Mouse (Mus musculus) lung, embryonic 15.5 days (tissue): ENCODE results near the gene Sulf2. TPM values are rescaled to one million over a fixed set of nuclear protein-coding genes. Genes with fewer than 3 reads are reported as not detected.

ENCODE experiments used
- ATAC-seq: fragments of 200-750 bp; cut with Nextera tagmentation; 2 replicates; pipeline ENCODE4 v1.8.0; 2017; ENCODE audit warnings: moderate number of reproducible peaks, borderline replicate concordance; ENCODE audit not compliant: low FRiP score, low TSS enrichment; ENCODE audit errors: extremely low read depth
- H3K27ac ChIP-seq: fragments of 300-500 bp; sonication (generic); 2 replicates; pipeline ENCODE4 v1.5.1; 2015; ENCODE audit warnings: moderate library complexity, mild to moderate bottlenecking, inconsistent platforms
- H3K27me3 ChIP-seq: fragments of 300-500 bp; sonication (generic); 2 replicates; pipeline ENCODE4 v1.6.1; 2015; ENCODE audit warnings: inconsistent platforms
- H3K36me3 ChIP-seq: fragments of 300-500 bp; sonication (generic); 2 replicates; pipeline ENCODE4 v1.6.1; 2015; ENCODE audit warnings: inconsistent platforms
- H3K4me1 ChIP-seq: fragments of 300-500 bp; sonication (generic); 2 replicates; pipeline ENCODE4 v1.6.1; 2015; ENCODE audit warnings: inconsistent platforms
- H3K4me2 ChIP-seq: fragments of 300-500 bp; sonication (generic); 2 replicates; pipeline ENCODE4 v1.6.1; 2015; ENCODE audit warnings: inconsistent platforms, mild to moderate bottlenecking, moderate library complexity
- H3K4me3 ChIP-seq: fragments of 300-500 bp; sonication (generic); 2 replicates; pipeline ENCODE4 v1.5.1; 2015; ENCODE audit warnings: mild to moderate bottlenecking, inconsistent platforms
- H3K9ac ChIP-seq: fragments of 300-500 bp; sonication (generic); 2 replicates; pipeline ENCODE4 v1.6.1; 2015; ENCODE audit warnings: inconsistent platforms
- H3K9me3 ChIP-seq: fragments of 300-500 bp; sonication (generic); 2 replicates; pipeline ENCODE4 v1.6.1; 2016; ENCODE audit warnings: inconsistent platforms
- WGBS: fragments of 180-500 bp; shearing (Covaris S2); methylation state at CpG from one replicate; pipeline ENCODE4 v1.1.7; 2015; 5-methylcytosine and 5-hydroxymethylcytosine counted together
- polyA plus RNA-seq: library from polyadenylated mRNA; unstranded; fragments of >200 nt; fragmentation: Nextera tagmentation; extraction: Ambion mirVana; gene quantifications from 2 replicates; pipeline ENCODE4 v1.2.1, GENCODE M21; 2015

Gene Sulf2
- polyA plus RNA-seq, 1 experiment from 2014 or later = 40.2 TPM

DNA sequence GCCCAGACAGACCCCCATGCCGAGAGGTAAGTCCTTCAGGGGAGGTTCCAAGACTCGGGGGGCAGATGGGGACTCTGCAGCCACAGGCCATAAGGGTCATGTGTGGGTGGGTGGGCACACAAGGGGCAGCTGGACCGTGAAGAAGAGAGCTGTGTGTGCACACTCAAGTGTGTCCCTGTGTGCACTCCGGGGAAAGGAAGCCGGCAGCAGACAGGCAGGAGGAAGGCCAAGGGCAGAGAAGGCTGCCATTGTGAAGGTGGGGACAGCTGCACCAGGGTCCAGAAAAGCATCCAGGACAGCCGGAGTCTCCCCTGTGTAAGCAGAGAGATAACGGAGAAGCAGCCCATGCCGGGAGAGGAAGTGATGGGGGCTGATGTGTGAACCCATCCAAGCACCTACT, 44.7 kb downstream of the Sulf2 start:
- ATAC-seq = no peak
- H3K36me3 ChIP-seq = no peaks in the 10 kb centered on the region
- H3K4me2 ChIP-seq = no peak overlapping the region

DNA sequence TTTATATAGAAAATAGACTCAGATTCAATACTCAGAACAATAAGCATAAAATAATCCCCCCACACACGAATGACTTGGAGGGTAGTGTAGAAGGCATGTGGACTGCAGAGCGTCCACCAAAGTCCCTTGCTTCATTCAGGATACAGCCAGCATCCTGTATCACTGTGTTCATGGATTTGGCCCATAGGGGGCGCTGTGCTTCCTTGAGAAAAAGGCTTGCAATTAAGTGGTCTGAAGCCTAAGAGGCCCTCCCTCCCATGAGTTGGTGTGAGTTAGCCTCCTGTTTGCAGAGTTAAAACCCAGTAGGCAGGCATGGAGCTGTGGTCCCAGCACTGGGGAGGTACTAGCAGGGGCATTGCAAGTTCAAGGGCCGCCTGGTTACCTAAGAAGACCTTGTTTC, 47.1 kb downstream of the Sulf2 start:
- Histone ChIP-seq H3K27ac (no peak overlapping the region), H3K9me3 (no peaks in the 10 kb centered on the region), H3K4me2 (no peak overlapping the region), H3K27me3 (peaks cover 6% of the 10 kb centered on the region; the same call in 1 of the 2 replicates), H3K9ac (no peak overlapping the region), H3K36me3 (no peaks in the 10 kb centered on the region), H3K4me3 (no peak overlapping the region), H3K4me1 (peaks cover 6% of the 10 kb centered on the region; the same call in 1 of the 2 replicates)
- WGBS = 22% methylated on average over 4 of the region's 4 CpGs
- ATAC-seq = no peak

More for the DNA sequence above, 44.7 kb downstream of the Sulf2 start:
- H3K4me1 ChIP-seq = peaks cover 5% of the 10 kb centered on the region
- H3K9me3 ChIP-seq = no peaks in the 10 kb centered on the region
- 71% methylated on average over 8 of the region's 8 CpGs for WGBS
- no peak overlapping the region for H3K4me3 ChIP-seq
- H3K9ac ChIP-seq = no peak overlapping the region
- no peak overlapping the region for H3K27ac ChIP-seq
- H3K27me3 ChIP-seq = peaks cover 6% of the 10 kb centered on the region; the same call in 1 of the 2 replicates

DNA sequence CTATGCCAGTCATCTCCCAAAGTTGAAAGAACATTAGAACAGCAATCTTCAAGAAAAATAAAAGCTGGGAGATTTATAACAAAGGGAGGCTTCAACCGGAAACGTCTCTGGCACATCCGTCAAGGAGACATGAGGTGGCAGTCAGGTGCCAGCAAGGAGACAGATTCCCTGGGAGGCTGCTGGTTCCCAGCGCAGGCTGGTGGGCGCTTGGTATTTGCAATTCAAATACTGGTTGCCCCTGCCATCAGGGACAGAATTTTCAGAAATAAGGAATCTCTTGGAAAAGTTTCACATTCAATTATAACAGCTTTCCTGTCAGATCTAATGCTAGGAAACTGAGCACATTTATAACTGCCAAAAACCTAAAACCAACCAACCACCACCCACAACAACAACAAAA, 47.6 kb downstream of the Sulf2 start:
- Histone ChIP-seq H3K4me1 (peaks cover 6% of the 10 kb centered on the region; the same call in 1 of the 2 replicates), H3K4me2 (no peak overlapping the region), H3K27ac (no peak overlapping the region), H3K4me3 (no peak overlapping the region), H3K36me3 (no peaks in the 10 kb centered on the region), H3K9ac (no peak overlapping the region), H3K27me3 (peaks cover 6% of the 10 kb centered on the region; the same call in 1 of the 2 replicates), H3K9me3 (no peaks in the 10 kb centered on the region)
- WGBS = 81% methylated on average over 5 of the region's 5 CpGs
- no peak for ATAC-seq

DNA sequence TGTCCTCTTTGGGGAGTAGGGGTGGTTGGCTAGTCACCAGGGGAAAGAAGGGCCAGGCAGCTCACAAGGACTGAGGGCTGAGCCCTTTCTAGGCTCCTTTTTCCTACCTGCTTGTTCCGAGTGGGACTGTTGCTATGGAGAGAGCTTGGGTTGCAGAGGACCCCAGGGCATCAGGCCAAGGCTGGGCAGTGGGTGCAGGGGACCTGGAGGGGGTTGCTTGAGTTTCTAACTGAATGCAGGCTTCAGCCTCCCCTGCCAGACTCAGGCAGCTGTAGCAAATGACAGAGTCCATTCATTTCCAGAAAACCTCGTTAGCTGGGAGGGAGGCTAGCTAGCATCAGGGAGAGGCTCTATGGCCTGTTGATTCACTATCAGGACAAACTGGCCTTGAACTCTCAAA, 48.8 kb downstream of the Sulf2 start:
- no peak for ATAC-seq
- Histone ChIP-seq H3K36me3 (no peaks in the 10 kb centered on the region), H3K4me1 (peaks cover 3% of the 10 kb centered on the region; the same call in 1 of the 2 replicates), H3K27ac (no peak overlapping the region), H3K4me2 (no peak overlapping the region), H3K27me3 (peaks cover 6% of the 10 kb centered on the region; the same call in 1 of the 2 replicates), H3K9me3 (no peaks in the 10 kb centered on the region), H3K9ac (no peak overlapping the region), H3K4me3 (no peak overlapping the region)
- WGBS = 73% methylated on average over 2 of the region's 2 CpGs

- ATAC-seq = no peak
- H3K4me2 ChIP-seq = no peak overlapping the region
- H3K36me3 ChIP-seq = no peaks in the 10 kb centered on the region
- no peak overlapping the region for H3K4me3 ChIP-seq
- H3K9ac ChIP-seq = no peak overlapping the region
- peaks cover 3% of the 10 kb centered on the region; the same call in 1 of the 2 replicates for H3K4me1 ChIP-seq
- H3K27me3 ChIP-seq = peaks cover 6% of the 10 kb centered on the region; the same call in 1 of the 2 replicates
- no peaks in the 10 kb centered on the region for H3K9me3 ChIP-seq
- 68% methylated on average over 9 of the region's 9 CpGs for WGBS
- H3K27ac ChIP-seq = peak overlapping the region; percentile 10; the same call in 1 of the 2 replicates
These were observed 49.6 kb downstream of the Sulf2 start for GRCm38 (mm10) chr2:166105911-166106310.

GRCm38 (mm10) chr2:166102893-166103292, 52.6 kb downstream of the Sulf2 start:
- Histone ChIP-seq H3K4me2 (no peak overlapping the region), H3K9ac (no peak overlapping the region), H3K27ac (no peak overlapping the region), H3K4me3 (no peak overlapping the region), H3K27me3 (peaks cover 6% of the 10 kb centered on the region; the same call in 1 of the 2 replicates), H3K4me1 (peaks cover 3% of the 10 kb centered on the region; the same call in 1 of the 2 replicates), H3K9me3 (no peaks in the 10 kb centered on the region), H3K36me3 (no peaks in the 10 kb centered on the region)
- no peak for ATAC-seq
- 64% methylated on average over 7 of the region's 7 CpGs for WGBS

DNA sequence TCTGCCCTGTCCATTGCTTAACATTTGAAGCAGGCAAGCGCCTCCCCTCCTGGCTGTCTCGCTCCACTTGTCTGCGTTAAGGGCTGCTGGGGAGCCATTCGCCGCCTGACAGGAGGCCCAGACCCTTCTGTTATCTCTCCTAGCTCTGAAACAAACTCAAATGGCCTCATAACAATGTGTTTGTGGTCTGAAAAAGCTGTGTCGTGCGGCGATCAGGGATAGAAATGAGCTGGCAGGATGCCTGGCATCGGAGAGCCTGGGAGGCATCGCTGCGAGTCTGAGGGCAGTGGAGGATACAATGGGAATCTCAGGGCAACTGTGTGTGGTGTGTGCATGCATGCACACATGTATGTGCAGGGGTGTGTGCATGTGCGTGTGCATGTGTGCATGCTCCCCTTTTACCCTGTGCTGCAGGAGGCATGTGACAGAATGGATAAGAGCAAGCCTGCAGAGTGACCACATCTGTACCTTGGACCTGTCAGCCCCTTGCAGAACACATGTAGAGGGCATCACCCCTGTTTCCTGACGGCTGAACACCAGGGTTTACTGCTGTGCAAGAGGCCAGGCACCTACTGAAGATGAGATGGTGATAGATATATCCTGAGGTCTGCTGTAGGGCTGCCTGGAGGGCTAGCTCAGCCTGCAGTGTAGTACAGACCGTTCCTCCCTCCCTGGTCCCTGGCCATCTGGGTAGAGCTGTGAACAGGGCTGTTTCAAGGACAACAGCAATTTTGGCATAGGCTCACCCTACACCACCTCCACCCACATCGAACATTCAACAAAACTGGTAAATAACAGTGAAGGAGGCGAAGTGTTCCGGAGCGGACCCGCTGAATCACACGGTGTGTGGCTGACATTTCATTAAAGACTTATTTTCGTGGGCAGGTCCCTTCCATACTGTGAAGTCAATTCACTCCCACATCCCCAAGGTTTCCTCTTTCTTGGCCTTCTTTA, 54.9 kb downstream of the Sulf2 start:
- no peaks in the 10 kb centered on the region for H3K27me3 ChIP-seq
- 66% methylated on average over 21 of the region's 21 CpGs for WGBS
- no peak overlapping the region for H3K9ac ChIP-seq
- no peak overlapping the region for H3K27ac ChIP-seq
- H3K9me3 ChIP-seq = no peaks in the 10 kb centered on the region
- ATAC-seq = no peak
- H3K4me3 ChIP-seq = no peak overlapping the region
- 0 out of 2 replicates have a peak, but pooled peaks cover 3% of the 10 kb centered on the region for H3K4me1 ChIP-seq
- no peaks in the 10 kb centered on the region for H3K36me3 ChIP-seq
- no peak overlapping the region for H3K4me2 ChIP-seq

DNA sequence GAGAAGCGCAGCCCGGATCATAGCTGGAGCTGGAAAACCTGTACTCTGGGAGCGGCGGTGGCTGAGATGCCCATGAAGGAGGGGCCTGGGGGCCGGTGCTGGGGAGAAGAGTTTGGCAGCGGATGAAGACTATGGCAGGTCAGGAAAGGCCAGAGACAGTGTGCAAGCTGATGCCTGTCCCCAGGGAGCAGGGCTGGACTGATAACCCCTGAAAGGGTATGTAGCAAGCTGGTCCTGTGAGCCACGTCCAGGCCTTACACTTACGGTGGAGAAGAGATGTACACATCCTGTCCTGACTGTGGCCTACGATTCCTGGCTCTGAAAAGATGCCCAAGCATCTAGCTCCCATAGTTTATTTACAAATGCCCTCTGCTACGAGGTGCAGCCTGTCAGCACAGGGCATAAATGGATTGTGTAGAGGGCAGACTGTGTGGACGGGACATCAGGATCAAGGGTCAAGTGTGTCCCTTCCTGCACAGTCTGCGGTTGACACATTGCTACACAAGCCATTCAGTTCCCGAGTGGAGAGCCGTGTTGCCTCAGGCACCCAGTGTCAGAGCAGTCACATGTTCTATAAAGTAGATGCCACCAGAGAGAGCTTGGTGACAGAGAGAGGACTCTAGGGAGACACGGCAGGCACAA, 57.0 kb downstream of the Sulf2 start:
- peak; percentile 7 for ATAC-seq
- no peak overlapping the region for H3K4me3 ChIP-seq
- H3K9me3 ChIP-seq = no peaks in the 10 kb centered on the region
- H3K9ac ChIP-seq = no peak overlapping the region
- H3K27ac ChIP-seq = no peak overlapping the region
- H3K27me3 ChIP-seq = no peaks in the 10 kb centered on the region
- H3K36me3 ChIP-seq = no peaks in the 10 kb centered on the region
- H3K4me2 ChIP-seq = no peak overlapping the region
- WGBS = 54% methylated on average over 15 of the region's 15 CpGs
- no peaks in the 10 kb centered on the region for H3K4me1 ChIP-seq

DNA sequence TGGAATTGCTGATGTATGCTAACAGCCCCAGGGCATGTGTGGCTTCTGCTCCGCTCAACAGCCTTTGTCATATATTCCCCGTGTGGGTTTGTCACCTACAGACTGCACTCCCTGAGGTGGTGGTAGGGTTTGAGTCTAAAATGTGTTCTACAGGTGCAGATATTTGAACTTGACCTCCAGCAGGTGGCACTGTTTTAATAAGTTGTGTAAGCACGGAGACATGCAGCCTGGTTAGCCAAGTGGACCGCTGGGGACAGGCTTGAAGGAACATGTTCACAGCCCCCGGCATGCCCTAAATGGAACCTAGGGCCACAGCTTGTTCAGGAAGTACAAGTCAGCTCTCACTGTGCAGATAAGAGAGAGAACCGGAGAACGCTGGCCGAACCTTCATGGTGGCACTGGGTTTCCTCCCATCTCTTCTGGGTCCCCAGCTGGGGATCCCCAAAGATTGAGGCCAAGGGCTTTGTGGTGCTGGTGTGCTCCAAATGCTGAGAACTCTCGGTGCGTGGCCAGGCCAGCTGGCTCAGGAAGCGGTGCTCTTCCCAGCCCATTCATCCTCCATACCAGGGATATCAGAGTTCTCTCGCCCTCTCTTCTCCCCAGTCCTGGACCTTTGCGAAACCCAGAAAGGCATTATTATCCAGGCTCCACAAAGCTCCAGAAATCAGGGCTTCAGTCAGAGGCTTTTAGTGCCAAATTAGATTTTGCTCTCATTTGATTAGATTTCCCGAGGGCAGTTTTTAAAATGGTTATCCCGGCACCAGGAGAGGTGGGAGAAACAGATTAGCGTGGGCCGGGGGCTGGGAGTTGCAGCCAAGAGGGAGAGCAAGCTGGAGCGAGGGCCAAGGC, 57.8 kb downstream of the Sulf2 start:
- no peak for ATAC-seq
- no peak overlapping the region for H3K4me3 ChIP-seq
- H3K9ac ChIP-seq = no peak overlapping the region
- H3K9me3 ChIP-seq = no peaks in the 10 kb centered on the region
- WGBS = 74% methylated on average over 18 of the region's 18 CpGs
- H3K36me3 ChIP-seq = no peaks in the 10 kb centered on the region
- H3K27ac ChIP-seq = no peak overlapping the region
- no peaks in the 10 kb centered on the region for H3K27me3 ChIP-seq
- no peaks in the 10 kb centered on the region for H3K4me1 ChIP-seq
- no peak overlapping the region for H3K4me2 ChIP-seq

DNA sequence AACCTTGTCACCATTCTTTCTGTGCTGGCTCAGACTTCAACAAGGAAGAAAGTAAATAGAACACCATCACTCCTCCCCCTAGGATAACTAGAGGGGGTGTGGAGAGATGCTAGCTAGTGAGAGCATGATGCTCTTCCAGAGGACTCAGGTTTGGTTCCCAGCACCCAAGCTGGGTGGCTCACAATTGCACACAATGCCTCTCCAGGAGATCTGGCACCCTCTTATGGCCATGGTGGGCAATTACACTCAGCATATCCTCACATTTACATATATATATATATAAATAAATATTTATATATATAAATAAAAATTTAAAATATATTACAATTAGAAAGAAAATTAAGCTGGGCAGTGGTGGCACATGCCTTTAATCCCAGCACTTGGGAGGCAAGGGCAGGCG, 58.6 kb downstream of the Sulf2 start:
- ATAC-seq = no peak
- 93% methylated on average over 1 of the region's 1 CpGs for WGBS
- no peaks in the 10 kb centered on the region for H3K27me3 ChIP-seq
- H3K9me3 ChIP-seq = no peaks in the 10 kb centered on the region
- no peak overlapping the region for H3K27ac ChIP-seq
- H3K4me2 ChIP-seq = no peak overlapping the region
- H3K4me3 ChIP-seq = no peak overlapping the region
- H3K4me1 ChIP-seq = no peaks in the 10 kb centered on the region
- no peaks in the 10 kb centered on the region for H3K36me3 ChIP-seq
- H3K9ac ChIP-seq = no peak overlapping the region

- Histone ChIP-seq H3K4me2 (no peak overlapping the region), H3K4me3 (no peak overlapping the region), H3K4me1 (no peaks in the 10 kb centered on the region), H3K36me3 (no peaks in the 10 kb centered on the region), H3K9me3 (no peaks in the 10 kb centered on the region), H3K9ac (no peak overlapping the region), H3K27ac (no peak overlapping the region), H3K27me3 (no peaks in the 10 kb centered on the region)
- no peak for ATAC-seq
- WGBS = 89% methylated on average over 6 of the region's 6 CpGs
These were observed 59.2 kb downstream of the Sulf2 start for GRCm38 (mm10) chr2:166096300-166096699.
